Comparison of ENCODE assay signal across 10 mouse cellular contexts in genomic region chr1:190796745-190797482, GRCm38 (mm10).
A peak's percentile ranks its signal among the peaks of the same experiment; 100 is the strongest.
DNase-seq lines count a peak whose midpoint lies in the region; ATAC-seq and TF ChIP-seq lines count a peak whose summit lies in the region.
"Had no signal": no experiment of that assay in that cellular context is flagged by ENCODE, and none has a peak within 500 bp of the region (broad histone marks: within the 10 kb centered on the region; RNA-seq: fewer than 3 reads in every experiment).

No protein-coding gene starts in this region.

- H3K4me1 ChIP-seq in hindbrain, embryonic 13.5 days (replicated peaks): peaks cover 31% of the 10 kb centered on the region
- H3K4me1 ChIP-seq in stomach, postnatal 0 days (replicated peaks; ENCODE audit: control insufficient read depth, insufficient read depth): no peaks in the 10 kb centered on the region

- peak; percentile 86 for TF ChIP-seq CTCF in stomach, postnatal 0 days (IDR thresholded peaks at IDR 0.05; ENCODE audit: low read depth)

- DNase-seq in ES-CJ7 (ENCODE audit: low read depth, low spot score) (peak; percentile 61), adipocyte (ENCODE audit: low spot score) (peak; percentile 61)
- peak; percentile 61 for DNase-seq in embryo, embryonic 9.5 days (ENCODE audit: extremely low spot score)
- peak; percentile 78 for DNase-seq in layer of hippocampus, adult 9-10 months (ENCODE audit: low spot score)
- DNase-seq in lung, postnatal 25 days (ENCODE audit: low spot score): peak; percentile 14
- DNase-seq in stomach, postnatal 0 days (ENCODE audit: low spot score): peak; percentile 24
- DNase-seq in spleen, adult 18-20 months: no peak

- H3K4me3 ChIP-seq in hindbrain, embryonic 13.5 days: no peak overlapping the region
- no peak overlapping the region for H3K4me3 ChIP-seq in stomach, postnatal 0 days (ENCODE audit: low read depth, low read length)
- H3K4me3 ChIP-seq: erythroblast, embryonic 14.5 days; myocyte had no signal

- WGBS in hindbrain, embryonic 13.5 days: 42% methylated on average over 7 of the region's 7 CpGs
- WGBS in stomach, postnatal 0 days: 47% methylated on average over 7 of the region's 7 CpGs

- no peaks in the 10 kb centered on the region for H3K9me3 ChIP-seq in hindbrain, embryonic 13.5 days
- H3K9me3 ChIP-seq in stomach, postnatal 0 days (ENCODE audit: control insufficient read depth, low read length): no peaks in the 10 kb centered on the region

- no peaks in the 10 kb centered on the region for H3K27me3 ChIP-seq in hindbrain, embryonic 13.5 days
- no peaks in the 10 kb centered on the region for H3K27me3 ChIP-seq in stomach, postnatal 0 days (ENCODE audit: control insufficient read depth, insufficient read depth, low read length)

- no peak overlapping the region for H3K27ac ChIP-seq in hindbrain, embryonic 13.5 days
- H3K27ac ChIP-seq in stomach, postnatal 0 days (replicated peaks): no peak overlapping the region

- no peak overlapping the region for H3K4me2 ChIP-seq in hindbrain, embryonic 13.5 days
- no peak overlapping the region for H3K4me2 ChIP-seq in stomach, postnatal 0 days (replicated peaks; ENCODE audit: low read depth)

- ATAC-seq in hindbrain, embryonic 13.5 days (ENCODE audit: low FRiP score): 0 out of 2 replicates have a peak, but pooled peaks have one; percentile 28
- ATAC-seq in stomach, postnatal 0 days (ENCODE audit: low FRiP score, low TSS enrichment): no peak

- peaks cover 22% of the 10 kb centered on the region for H3K36me3 ChIP-seq in hindbrain, embryonic 13.5 days
- H3K36me3 ChIP-seq in stomach, postnatal 0 days (ENCODE audit: control insufficient read depth, insufficient read depth, low read length): peaks cover 8% of the 10 kb centered on the region

- TF ChIP-seq EP300 in stomach, postnatal 0 days (optimal IDR thresholded peaks at IDR 0.05): no peak

- peak overlapping the region; percentile 43; the same call in 1 of the 2 replicates for H3K9ac ChIP-seq in hindbrain, embryonic 13.5 days
- H3K9ac ChIP-seq in stomach, postnatal 0 days (ENCODE audit: low read length): no peak overlapping the region

Comparison
In these comparisons a context has a peak if more than half of its experiments do, and no peak if none do; other contexts are left out.
1. DNase-seq: peak in ES-CJ7 (single experiment), adipocyte (single experiment), embryo, embryonic 9.5 days (single experiment), layer of hippocampus, adult 9-10 months (single experiment), lung, postnatal 25 days (single experiment) and stomach, postnatal 0 days (single experiment); none in spleen, adult 18-20 months (0 of 2).